Mouse (Mus musculus) embryonic facial prominence, embryonic 11.5 days (tissue): ENCODE data around the gene Phb2. TPM values are rescaled to one million over a fixed set of nuclear protein-coding genes. Genes with fewer than 3 reads are reported as not detected.

Source experiments
- ATAC-seq: fragments of 200-750 bp; cut with Nextera tagmentation; replicated peaks from 2 replicates; pipeline ENCODE4 v1.8.0; 2017; ENCODE audit warnings: low read depth; ENCODE audit not compliant: insufficient number of reproducible peaks, low FRiP score, low TSS enrichment
- DNase-seq: peaks from one replicate; pipeline ENCODE4 v3.0.0-alpha.2; 2015; ENCODE audit warnings: low spot score
- H3K27ac ChIP-seq: fragments of 300-500 bp; sonication (generic); replicated peaks from 2 replicates; pipeline ENCODE4 v1.5.1; 2014; ENCODE audit warnings: mild to moderate bottlenecking, low read depth, low read length, control low read depth
- H3K27me3 ChIP-seq: fragments of 300-500 bp; sonication (generic); 2 replicates; pipeline ENCODE4 v1.6.1; 2014; ENCODE audit warnings: mild to moderate bottlenecking, low read length, moderate library complexity, mixed read lengths; ENCODE audit not compliant: control insufficient read depth, insufficient read depth
- H3K36me3 ChIP-seq: fragments of 300-500 bp; sonication (generic); replicated peaks from 2 replicates; pipeline ENCODE4 v1.6.1; 2014; ENCODE audit warnings: low read depth, mild to moderate bottlenecking, low read length, moderate library complexity, mixed read lengths; ENCODE audit not compliant: control insufficient read depth, insufficient read depth
- H3K4me1 ChIP-seq: fragments of 300-500 bp; sonication (generic); 2 replicates; pipeline ENCODE4 v1.6.1; 2014; ENCODE audit warnings: low read length, mixed read lengths; ENCODE audit not compliant: control insufficient read depth, insufficient read depth
- H3K4me2 ChIP-seq: fragments of 300-500 bp; sonication (generic); 2 replicates; pipeline ENCODE4 v1.6.1; 2014; ENCODE audit warnings: low read depth, mild to moderate bottlenecking, control low read depth, low read length, moderate library complexity
- H3K4me3 ChIP-seq: fragments of 300-500 bp; sonication (generic); 2 replicates; pipeline ENCODE4 v1.5.1; 2014; ENCODE audit warnings: low read depth, low read length, control low read depth
- H3K9ac ChIP-seq: fragments of 300-500 bp; sonication (generic); replicated peaks from 2 replicates; pipeline ENCODE4 v1.6.1; 2014; ENCODE audit warnings: mild to moderate bottlenecking, control low read depth, low read length
- H3K9me3 ChIP-seq: fragments of 300-500 bp; sonication (generic); replicated peaks from 2 replicates; pipeline ENCODE4 v1.6.1; 2016; ENCODE audit warnings: mild to moderate bottlenecking, low read length, inconsistent platforms, mixed read lengths; ENCODE audit not compliant: control insufficient read depth
- WGBS: fragments of 180-500 bp; shearing (Covaris S2); extraction: QIAGEN DNeasy Blood & Tissue Kit; methylation state at CpG from one replicate; pipeline ENCODE4 v1.1.7; 2014; 5-methylcytosine and 5-hydroxymethylcytosine counted together
- polyA plus RNA-seq: library from polyadenylated mRNA; unstranded; fragments of >200 nt; fragmentation: Nextera tagmentation; extraction: Ambion mirVana; gene quantifications from 2 replicates; pipeline ENCODE4 v1.2.1, GENCODE M21; 2014

Gene Phb2
- polyA plus RNA-seq: 371 and 375 TPM in 2 replicates

DNA sequence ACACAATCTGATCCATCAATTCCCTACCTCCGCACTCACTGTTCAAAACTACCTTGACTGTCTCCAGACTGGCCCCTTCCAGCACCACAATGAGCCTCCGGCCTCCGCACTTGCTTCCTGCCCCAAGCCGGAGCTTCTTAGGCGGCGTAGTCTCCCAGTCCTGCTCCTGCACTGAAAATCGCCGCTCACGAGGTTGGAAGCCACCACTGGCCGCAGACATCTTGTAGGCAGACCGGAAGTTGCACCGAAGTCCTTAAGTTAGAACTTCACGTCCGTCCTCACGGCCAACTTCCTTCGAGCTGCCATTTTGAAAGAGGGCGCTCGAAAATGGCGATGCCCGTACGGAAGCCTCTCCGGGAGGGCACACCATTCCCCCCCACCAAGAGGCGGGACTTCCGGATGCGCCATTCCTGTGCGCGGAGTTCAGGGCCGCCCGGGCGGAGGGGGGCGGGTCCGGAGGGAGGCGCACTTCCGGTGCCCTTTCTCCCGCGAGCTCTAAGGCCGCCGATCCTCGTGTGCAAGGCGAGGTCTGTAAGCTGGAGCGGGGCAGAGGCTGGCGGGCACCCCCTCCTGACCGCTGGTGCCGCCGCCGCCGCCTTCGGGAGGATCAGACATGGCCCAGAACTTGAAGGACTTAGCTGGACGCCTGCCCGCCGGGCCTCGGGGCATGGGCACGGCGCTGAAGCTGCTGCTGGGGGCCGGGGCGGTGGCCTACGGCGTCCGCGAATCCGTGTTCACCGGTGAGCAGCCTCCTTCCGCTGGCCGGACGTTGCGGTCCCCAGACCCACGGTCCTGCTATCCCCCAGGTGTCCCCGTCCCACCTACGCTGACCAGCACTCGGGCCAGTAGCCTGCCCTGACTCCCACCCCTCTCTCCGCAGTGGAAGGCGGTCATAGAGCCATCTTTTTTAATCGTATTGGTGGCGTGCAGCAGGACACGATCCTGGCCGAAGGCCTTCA lies at the start of gene Phb2, which contains the start of gene Emg1:
Gene Phb2, plus strand, starts transcription at position 513 of the 959 bp plus-strand sequence.
Gene Emg1, minus strand, starts transcription at position 355 of the 959 bp plus-strand sequence.
- Histone ChIP-seq H3K4me1 (no peaks in the 10 kb centered on the region; the same call in 1 of the 2 replicates), H3K9me3 (no peaks in the 10 kb centered on the region), H3K9ac (peak within 1 kb of the TSS; percentile 87), H3K27me3 (no peaks in the 10 kb centered on the region), H3K4me2 (peak within 1 kb of the TSS; percentile 89), H3K4me3 (peak within 1 kb of the TSS; percentile 70), H3K36me3 (peaks cover 10% of the 10 kb centered on the region), H3K27ac (peak within 1 kb of the TSS; percentile 53)
- peak; percentile 95 for ATAC-seq
- DNase-seq: peak; percentile 99
- under 1% methylated on average over 76 of the region's 76 CpGs for WGBS

DNA sequence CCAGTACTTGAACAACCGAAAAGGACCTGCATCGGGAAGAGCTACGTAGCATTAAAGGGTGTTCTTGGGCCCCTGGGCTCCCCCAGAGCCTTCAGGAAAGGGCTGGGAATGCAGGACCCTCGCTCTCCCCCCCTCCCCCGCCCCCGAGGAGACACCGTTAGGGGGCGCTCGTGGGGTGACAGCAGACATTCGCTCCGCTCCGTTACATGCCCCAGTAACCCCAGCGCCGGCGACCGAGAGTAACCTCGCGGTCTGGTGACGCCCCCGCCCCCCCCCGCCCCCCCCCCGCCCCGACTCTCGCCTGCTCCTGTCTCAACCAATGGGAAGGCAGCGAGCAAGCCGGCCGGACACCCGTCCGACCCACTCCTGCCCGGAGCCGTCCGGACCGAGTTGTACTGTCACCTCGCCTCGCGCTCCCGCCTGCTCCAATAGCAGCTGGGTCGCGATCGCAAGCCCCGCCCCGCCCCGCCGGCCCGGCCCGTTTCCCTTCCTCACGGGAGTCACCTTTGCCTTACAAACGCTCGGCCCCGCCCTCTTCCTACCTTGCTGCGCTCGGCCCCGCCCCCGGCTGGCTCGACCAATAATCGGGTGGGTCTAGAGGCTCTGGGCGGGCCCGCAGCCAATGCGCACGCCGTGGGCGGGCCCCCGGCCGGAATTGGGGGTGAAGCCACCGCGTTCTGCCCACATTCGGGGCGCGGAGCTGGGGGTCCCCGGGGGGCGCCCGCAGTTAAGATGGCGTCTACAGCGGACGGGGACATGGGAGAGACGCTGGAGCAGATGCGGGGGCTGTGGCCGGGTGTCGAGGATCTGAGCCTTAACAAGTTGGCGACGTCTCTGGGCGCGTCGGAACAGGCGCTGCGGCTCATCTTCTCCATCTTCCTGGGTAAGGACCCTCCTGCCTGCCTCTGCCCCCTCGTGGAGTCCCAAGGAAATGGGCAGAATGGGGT lies 49.4 kb upstream of the Phb2 start, which contains the start of gene Lpcat3:
Gene Lpcat3, plus strand, starts transcription at position 551 of the 947 bp plus-strand sequence.
- WGBS: under 1% methylated on average over 72 of the region's 87 CpGs
- no peaks in the 10 kb centered on the region for H3K4me1 ChIP-seq
- H3K27ac ChIP-seq: no peak within 1 kb of the TSS; the same call in 1 of the 2 replicates
- no peaks in the 10 kb centered on the region for H3K36me3 ChIP-seq
- peak within 1 kb of the TSS; percentile 57 for H3K9ac ChIP-seq
- peak within 1 kb of the TSS; percentile 60 for H3K4me2 ChIP-seq
- DNase-seq: peak; percentile 99
- H3K27me3 ChIP-seq: no peaks in the 10 kb centered on the region
- no peaks in the 10 kb centered on the region for H3K9me3 ChIP-seq
- H3K4me3 ChIP-seq: peak within 1 kb of the TSS; percentile 67
- ATAC-seq: peak; percentile 98

DNA sequence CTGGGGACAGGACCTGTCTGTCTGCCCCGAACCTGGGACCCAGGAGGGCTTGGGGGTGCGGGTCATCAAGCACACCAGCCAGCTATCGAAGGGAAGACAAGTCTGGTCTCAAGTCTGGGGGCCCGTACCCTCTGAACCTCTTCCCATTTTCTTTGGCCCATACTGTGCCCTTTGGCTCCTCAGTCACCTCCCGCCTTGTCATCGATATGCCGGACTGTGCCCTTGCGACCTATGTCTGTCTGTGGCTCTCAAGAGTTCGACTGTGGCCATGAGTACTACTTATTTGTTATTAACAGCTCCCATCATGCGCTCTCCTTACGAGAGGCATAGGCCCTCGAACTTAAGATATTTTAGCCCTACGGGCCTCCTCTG lies 48.7 kb upstream of the Phb2 start:
- DNase-seq: no peak
- Histone ChIP-seq H3K4me2 (peak overlapping the region; percentile 60), H3K4me1 (no peaks in the 10 kb centered on the region), H3K4me3 (peak overlapping the region; percentile 67), H3K27me3 (no peaks in the 10 kb centered on the region), H3K36me3 (no peaks in the 10 kb centered on the region), H3K27ac (no peak overlapping the region), H3K9ac (peak overlapping the region; percentile 57), H3K9me3 (no peaks in the 10 kb centered on the region)
- ATAC-seq: no peak
- whole genome bisulfite sequencing: 17% methylated on average over 13 of the region's 13 CpGs

DNA sequence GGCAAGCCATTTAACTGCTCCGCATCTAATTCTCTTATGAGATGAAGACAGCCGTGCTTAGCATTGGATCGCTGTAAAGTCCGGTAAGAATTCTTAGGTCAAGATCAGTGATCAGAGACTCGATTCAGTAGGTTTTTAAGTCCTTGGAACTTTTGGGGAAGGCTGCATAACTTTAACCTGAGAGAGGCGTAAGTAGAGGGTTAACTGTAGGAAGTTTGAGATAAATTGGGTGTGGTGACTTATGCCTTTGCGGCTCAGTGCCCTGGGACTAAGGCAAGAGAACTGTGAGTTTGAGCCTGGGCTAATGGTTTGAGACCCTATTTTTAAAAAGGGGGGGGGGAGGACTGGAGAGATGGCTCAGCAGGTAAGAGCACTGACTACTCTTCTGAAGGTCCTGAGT lies 47.9 kb upstream of the Phb2 start:
- no peak overlapping the region for H3K9ac ChIP-seq
- 88% methylated on average over 7 of the region's 7 CpGs for WGBS
- H3K4me2 ChIP-seq: no peak overlapping the region; the same call in 1 of the 2 replicates

DNA sequence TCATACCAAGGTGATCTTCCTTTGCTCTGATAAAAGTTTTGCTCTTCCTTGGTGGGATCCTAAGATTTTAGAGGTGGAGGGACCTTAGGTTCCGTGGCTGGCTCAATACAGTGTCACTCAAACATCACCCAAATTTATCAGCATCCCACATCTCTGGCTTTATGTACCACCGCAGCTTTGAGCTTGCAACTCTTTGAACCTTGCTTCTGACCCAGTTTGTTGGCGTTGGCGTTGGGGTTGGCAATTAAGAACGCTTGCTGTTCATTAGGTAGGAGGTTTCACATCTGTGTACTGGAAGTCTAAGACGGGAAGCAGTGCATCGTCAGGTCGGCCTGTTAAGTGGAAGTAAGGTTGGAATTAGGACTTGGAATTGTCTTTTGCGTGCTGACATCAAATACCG lies 47.1 kb upstream of the Phb2 start:
- Histone ChIP-seq H3K36me3 (no peaks in the 10 kb centered on the region), H3K4me1 (no peaks in the 10 kb centered on the region), H3K4me3 (no peak overlapping the region), H3K27ac (no peak overlapping the region), H3K27me3 (no peaks in the 10 kb centered on the region), H3K4me2 (no peak overlapping the region), H3K9ac (no peak overlapping the region), H3K9me3 (no peaks in the 10 kb centered on the region)
- ATAC-seq (no peak), DNase-seq (no peak)
- 91% methylated on average over 10 of the region's 10 CpGs for WGBS

More for the DNA sequence above, 47.9 kb upstream of the Phb2 start:
- H3K4me1 ChIP-seq: no peaks in the 10 kb centered on the region
- no peak overlapping the region for H3K27ac ChIP-seq
- no peaks in the 10 kb centered on the region for H3K36me3 ChIP-seq
- no peaks in the 10 kb centered on the region for H3K27me3 ChIP-seq
- no peak overlapping the region for H3K4me3 ChIP-seq
- ATAC-seq: no peak
- no peaks in the 10 kb centered on the region for H3K9me3 ChIP-seq
- no peak for DNase-seq

DNA sequence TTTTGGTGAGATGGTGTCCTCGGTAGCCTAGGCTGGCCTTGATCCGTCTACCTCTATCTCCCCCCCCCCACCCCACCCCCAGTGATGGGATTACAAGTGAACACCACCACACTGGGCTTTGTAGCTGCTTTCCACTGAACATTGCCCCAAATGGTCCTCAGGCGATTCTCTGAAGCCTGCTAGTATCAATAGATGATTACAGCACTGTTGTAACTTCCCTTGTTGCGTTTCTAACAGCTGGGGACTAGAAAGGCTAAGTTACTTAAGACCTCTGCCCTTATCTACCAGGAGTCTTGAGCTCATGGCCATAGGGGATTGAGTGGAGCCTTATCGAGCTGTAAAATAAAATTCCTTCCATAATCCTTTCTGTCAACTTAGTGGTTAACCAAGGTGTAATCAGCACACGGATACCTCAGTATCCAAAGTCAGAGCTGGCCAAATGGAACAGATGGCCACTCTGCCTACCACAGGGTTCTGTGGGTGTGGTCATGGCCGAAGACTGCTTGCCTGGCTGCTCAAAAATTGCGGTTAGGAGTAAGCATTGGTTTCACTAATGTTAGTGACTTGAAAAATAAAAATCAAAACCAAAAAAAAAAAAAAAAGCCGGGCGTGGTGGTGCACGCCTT lies 42.8 kb upstream of the Phb2 start:
- H3K4me2 ChIP-seq: no peak overlapping the region
- no peak overlapping the region for H3K4me3 ChIP-seq
- H3K4me1 ChIP-seq: no peaks in the 10 kb centered on the region
- H3K27ac ChIP-seq: no peak overlapping the region
- DNase-seq (no peak), ATAC-seq (no peak)
- H3K9ac ChIP-seq: no peak overlapping the region
- H3K27me3 ChIP-seq: no peaks in the 10 kb centered on the region
- no peaks in the 10 kb centered on the region for H3K36me3 ChIP-seq
- no peaks in the 10 kb centered on the region for H3K9me3 ChIP-seq
- 87% methylated on average over 11 of the region's 11 CpGs for WGBS

DNA sequence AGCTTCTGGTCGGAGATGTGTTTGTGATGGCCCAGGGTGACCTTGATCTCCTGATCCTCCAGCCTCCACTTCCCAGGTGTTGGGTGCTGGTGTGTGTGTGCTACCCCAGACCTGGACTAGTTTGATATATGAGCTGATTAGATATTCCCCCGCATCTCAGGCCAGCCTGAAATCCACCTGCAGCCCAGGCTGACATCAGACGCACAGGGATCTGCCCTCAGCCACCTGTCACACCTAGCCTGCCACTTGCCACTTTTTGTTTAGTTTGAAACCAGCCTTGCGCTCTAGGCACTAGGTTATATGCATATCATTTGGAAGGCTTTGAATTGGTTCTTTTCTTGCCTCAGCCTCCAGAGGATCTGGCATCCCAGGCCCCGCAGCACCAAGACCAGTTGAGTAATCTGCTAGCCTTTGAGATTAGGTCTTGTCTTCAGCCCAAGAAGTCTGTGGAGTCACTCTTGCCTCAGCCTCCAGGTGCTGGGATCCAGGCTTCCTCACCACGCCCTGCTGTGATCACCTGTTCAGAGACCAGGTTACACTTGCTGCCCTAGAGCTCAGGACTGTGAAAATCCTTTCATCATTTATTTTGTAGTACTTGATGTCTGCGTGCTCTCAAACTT lies 41.7 kb upstream of the Phb2 start:
- WGBS: 92% methylated on average over 7 of the region's 7 CpGs
- no peak overlapping the region for H3K9ac ChIP-seq
- H3K27me3 ChIP-seq: no peaks in the 10 kb centered on the region
- no peak overlapping the region for H3K4me2 ChIP-seq
- no peaks in the 10 kb centered on the region for H3K9me3 ChIP-seq
- no peak for ATAC-seq
- H3K4me1 ChIP-seq: no peaks in the 10 kb centered on the region
- no peak for DNase-seq
- no peak overlapping the region for H3K4me3 ChIP-seq
- no peak overlapping the region for H3K27ac ChIP-seq
- no peaks in the 10 kb centered on the region for H3K36me3 ChIP-seq
